Mouse (Mus musculus) mouse embryonic stem cell (cell line): ENCODE results near the gene Tra2a.
"Not testable (repeated sequence)": the region's sequence is repeated elsewhere in the genome, so short reads cannot be mapped to it uniquely, and the experiment has no call there.

Experiments
- in situ Hi-C, 2 experiments: fragments of 300-500 bp; cut with MboI; formaldehyde crosslinking; loops; 1 replicate in 1 of 2; 3 replicates in 1 of 2; pipeline ENCODE4 v1.14.3; 2019 to 2020; ENCODE audit warnings: low sequenced_read_pairs in 2 of 2, low pct_unique_long_range_greater_than_20kb in 1 of 2, mixed read lengths in 1 of 2; ENCODE audit not compliant: unreplicated experiment in 1 of 2

The Tra2a gene

DNA sequence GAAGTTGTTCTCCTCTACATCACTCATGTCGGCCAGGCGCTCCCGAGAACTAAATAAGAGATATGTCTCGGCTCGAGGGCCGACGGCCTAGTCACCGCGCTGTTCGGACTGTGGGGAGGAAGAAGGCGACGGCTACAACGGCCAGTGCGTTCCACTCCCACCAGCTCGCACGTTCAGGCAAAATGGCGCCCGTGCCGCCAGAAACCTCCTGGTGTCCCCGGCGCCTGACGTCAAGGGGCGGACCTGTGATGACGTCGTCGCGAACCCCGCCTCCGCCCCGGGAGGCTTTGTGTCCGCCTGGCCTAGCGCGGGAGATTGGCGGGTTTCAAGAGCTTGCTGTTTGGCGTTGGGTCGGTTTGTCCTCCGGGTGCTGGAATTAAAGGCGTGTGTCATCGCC, at the start of gene Tra2a:
Gene Tra2a, minus strand, starts transcription at position 187 of the 397 bp plus-strand sequence.
- in situ Hi-C loops = no loop called here

DNA sequence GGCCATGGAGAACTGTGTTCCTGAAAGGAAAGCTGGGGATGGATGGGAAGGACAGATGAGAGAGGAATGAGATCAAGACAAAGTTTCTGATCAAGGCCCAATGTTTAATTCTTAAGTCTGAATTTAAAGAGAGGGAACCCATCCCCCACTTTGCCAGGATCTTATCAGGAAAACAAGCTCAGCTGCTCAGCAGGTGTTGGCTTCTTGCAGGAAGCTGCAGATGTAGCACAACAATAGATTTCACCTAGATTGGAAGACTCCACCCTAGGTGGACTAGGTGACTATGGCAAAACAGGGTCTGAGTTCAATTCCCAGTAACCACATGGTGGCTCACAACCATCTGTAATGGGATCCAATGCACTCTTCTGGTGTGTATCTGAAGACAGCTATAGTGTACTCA, 34.5 kb upstream of the Tra2a start:
- in situ Hi-C loops = no loop called here

DNA sequence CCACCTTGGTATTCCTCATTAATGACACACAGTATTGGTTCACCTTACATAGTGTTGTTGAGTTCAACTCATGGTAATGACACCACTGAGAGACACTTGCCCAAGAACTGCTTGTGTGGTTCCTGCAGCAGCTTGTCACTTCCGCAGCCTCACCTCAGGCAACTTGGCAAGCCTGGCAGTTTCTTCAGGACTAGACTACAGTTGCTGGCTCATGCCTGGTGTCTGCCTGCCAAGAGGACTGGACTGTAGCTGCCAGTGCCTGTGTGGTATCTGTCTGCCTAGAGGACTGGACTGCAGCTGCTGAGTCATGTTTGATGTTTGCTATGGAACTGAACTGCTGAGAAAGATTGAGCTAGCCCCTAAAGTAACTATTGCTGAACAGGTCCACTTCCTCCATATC, 18.3 kb upstream of the Tra2a start:
- in situ Hi-C loops = no loop called here

DNA sequence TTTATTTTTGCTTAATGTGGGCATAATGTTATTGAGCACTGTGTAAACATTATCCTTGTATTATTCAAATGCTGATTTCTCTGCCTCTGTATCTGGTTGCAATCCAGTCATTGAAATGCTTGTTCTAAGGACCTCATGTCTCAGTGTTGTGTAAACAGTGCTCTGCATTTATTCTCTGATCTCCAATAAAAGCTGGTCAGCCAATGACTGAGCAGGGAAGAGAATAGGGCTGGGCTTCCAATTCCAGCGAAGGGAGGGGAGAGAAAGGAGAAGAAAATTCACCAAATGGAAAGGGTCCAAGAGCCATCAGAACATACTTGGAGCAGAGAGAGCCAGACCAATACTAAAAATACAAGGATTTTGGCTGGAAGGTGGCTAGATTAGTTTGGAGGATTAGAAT, 17.1 kb upstream of the Tra2a start:
- in situ Hi-C loops = no loop called here

DNA sequence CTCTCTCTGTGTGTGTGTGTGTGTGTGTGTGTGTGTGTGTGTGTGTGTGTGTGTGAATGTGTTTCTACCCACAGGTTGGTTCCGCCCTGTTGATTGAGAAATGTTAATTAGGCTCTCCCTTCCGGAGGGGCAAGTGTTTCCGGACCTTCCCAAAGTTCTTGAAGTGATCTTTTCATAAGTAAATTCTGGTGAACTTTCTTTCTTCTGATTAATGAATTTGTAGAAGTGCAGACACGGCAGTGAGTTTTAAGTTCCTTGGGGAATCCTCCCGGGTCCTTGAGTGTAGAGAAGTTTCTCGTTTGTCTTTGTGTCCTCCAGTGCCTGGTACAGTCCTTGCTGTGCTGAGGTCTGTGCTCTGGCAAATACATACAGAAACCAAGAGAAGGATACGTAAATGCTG, 11.5 kb upstream of the Tra2a start:
- in situ Hi-C loops = no loop called here

DNA sequence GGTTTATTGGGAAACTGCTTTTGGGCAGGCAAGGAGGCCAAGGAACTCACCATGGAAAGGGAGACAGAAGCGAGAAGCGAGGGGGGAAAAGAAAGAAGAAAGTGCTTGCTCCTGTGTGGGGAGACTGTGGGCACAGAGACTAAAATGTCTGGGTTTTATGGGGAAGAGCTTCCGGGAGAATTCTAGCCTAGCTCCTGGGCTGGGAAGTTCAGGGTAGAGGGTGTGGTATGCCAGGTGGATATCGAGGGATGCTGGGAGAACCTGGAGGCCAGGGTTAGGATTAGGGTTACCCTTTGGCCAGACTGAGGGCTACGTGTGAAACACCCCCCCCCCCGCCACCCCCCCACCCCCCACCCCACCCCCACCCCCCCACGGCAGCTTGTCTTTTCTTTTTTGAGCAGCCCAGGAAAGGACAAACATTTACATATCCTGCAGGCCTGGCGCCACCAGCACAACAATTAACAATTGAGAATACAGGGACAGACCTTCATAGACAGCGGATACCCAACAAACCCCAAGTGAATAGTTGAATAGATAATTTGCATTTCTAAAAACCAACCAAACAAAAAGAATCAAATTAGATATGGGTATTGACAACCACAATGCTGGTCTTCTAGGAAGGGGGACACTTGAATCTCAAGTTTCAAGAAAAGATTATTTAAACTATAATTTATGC, 10.7 kb upstream of the Tra2a start:
- in situ Hi-C loops = no loop called here

DNA sequence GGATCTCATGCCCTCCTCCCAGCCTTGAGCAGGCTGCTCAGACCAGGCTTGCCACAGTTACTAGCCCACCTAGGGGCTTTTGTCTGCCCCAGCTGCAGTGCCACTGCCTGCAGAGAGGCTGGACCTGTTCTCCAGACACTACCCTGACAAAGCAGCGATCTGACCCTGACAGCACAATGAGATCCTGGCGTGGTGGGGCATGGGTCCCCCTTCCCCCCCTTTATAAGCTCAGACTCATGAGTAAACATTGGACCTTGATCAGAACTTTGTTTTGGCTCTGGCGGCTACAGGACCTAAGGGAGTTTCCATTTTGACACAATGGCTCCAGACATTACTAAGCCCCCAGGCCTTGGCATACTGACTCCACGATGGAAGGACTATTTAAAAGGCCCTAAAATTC, 10.1 kb upstream of the Tra2a start:
- in situ Hi-C loops = no loop called here

DNA sequence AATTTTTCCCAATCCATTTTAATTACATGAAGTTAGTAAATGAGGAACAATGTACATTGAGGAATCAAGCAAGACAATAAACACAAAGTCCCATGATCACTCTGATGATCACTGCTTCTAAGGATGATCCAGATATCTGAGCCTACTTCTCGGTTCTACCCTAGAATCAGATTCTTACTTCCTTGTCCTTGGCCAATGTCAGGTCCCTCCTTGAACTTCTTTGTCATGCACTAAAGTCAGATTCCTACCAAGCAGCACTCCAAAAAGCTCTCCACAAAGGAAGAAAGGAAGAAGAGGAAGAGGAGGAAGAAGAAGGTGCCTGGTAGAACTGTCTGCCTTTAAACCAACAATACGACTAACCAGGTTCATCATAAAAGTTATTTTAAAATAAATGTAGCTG, 9.0 kb upstream of the Tra2a start:
- in situ Hi-C loops = no loop called here

DNA sequence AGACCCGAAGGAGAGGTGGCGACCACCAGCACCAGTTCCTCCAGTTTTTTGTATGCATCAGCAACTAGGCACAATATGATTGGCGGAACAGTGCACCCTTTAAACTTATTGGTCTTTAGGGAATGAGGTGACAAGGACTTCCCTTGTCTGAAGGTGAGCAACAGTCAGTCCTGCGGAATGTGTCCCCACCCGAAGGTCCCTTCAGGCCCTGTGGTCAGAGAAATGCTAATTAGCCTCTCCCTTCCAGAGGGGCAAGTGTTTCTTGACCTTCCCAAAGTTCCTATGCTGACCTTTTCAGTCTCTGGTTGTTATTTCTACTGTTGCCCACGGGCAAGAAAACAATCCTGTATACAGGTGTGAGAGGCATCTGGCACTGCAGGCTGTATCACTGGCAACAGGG, 8.0 kb upstream of the Tra2a start:
- in situ Hi-C loops = no loop called here

DNA sequence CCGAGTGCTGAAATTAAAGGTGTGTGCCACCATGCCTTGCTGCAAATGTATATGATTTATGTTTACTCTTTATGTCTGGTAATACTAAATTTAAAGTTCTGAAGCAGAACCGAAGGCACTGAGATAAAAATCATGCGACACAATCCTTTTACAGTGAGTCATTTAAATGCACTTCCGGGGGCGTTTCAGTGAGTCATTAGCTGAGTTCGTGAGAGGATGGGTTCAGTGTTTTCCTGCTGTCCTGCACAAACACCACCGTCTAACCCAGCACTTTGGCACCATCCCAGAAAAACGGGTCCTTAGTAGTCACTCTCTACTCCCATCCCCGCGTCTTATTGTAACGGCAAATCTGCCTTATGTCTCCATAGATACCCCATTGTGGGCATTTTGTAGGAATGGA, 6.1 kb upstream of the Tra2a start:
- in situ Hi-C loops = loop anchor here (5.0 kb wide), 3 partner anchors 47 to 87 kb away; partner anchors contain the start of gene Ccdc126 (in 1 of the 2)

DNA sequence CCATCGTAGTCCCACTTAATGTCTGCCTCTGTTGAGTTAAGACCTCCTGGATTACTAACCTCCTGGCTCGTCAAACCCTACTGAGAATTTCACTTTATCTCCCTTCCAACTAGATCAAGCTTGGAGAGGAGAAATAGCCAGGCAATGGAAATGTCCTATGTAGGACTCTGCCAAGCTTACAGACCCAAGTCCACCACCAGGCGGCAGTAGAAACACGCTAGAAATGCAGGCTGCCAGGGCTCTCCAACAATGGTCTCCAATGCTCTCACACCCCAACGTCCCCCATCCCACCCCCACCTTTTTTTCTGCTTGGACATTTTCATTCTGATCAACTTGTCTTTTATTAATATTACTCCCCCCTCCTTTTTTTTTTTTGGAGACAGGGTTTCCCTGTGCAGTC, 5.4 kb upstream of the Tra2a start:
- in situ Hi-C loops = loop anchor here (5.0 kb wide), 3 partner anchors 48 to 88 kb away; partner anchors contain the start of gene Ccdc126 (in 1 of the 2)

DNA sequence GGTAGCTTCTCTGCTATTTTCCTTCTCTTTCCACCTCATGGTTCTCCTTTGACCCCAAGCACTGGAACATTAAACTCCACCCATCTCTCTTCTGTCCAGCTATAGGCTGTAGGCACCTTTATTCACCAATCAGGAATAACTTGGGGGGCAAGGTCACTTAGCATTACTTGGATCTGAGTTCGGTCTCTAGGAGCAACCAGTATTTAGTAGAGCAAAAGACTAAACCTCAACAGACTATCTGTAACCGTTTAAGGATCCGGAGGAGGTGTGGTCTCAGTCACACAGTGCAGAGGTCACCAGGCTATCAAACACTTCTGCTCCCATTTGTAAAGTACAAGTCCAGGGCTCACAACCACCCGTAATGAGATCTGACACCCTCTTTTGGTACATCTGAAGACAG, 3.9 kb upstream of the Tra2a start:
- in situ Hi-C loops = loop anchor here (5.0 kb wide), 3 partner anchors 50 to 90 kb away; partner anchors contain the start of gene Ccdc126 (in 1 of the 2)

DNA sequence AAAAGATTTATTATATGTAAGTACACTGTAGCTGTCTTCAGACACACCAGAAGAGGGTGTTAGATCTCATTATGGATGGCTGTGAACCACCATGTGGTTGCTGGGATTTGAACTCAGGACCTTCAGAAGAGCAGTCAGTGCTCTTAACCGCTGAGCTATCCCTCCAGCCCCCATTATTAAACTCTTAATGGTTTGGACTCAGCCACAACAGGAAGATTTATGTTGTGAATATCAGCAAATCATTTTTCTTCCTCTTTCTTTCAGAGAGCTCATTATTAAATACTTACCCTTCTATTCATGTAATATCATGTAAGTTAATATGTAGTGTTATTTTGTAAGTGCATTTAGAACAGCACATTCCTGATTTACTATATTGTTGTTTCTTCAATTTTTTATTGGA, 1.4 kb upstream of the Tra2a start:
- in situ Hi-C loops = loop anchor here (5.0 kb wide), 3 partner anchors 52 to 92 kb away; partner anchors contain the start of gene Ccdc126 (in 1 of the 2)

DNA sequence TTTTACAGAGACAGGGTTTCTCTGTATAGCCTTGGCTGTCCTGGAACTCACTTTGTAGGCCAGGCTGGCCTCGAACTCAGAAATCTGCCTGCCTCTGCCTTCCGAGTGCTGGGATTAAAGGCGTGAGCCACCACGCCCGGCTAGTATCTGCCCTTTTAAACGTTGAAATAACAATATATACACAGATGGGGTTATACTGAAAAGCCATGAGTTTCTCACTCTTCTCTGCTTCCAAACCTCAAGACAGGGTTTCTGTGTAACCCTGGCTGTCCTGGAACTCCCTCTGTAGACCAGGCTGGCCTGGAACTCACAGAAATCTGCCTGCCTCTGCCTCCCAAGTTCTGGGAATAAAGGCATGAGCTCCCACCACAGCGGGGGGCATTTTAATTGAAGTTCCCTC, 613 bp upstream of the Tra2a start:
- in situ Hi-C loops = not testable (repeated sequence)

DNA sequence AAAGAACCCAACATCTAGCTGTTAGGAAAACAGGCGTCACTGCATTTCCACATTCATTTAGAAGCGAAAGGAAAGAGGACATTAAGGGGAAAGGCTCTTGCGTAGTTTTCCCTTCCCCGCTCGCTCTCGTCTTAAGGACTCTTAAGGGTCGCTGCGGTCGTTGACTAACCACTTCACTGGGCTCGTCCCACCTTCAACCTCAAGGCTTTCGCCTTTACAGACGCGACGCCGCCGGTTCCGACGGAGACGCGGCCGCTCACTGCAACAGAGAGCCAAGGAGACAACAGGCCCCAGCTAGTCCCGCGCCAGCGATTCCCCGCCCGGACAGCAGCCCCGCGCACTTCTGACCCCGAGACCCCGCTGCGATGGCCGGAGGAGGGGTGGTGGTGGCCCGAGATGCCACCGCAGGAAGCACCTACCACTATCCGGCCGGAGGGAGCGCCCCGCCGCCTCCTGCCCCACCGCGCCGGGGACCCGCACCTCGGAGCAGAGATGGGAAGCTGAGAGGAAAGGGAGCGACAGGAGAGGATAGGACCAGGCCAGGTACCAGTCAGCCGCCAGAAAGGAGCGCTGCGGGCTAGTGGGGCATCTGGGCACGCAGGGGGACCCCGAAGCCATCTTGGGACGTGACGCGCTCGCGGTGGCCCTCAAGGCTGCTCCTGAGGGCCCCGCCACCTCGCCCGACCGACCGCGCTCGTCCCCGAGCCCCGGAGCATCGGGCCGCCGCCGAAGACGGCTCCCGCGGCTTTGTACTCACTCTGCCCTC, 569 bp downstream of the Tra2a start:
- in situ Hi-C loops = no loop called here

DNA sequence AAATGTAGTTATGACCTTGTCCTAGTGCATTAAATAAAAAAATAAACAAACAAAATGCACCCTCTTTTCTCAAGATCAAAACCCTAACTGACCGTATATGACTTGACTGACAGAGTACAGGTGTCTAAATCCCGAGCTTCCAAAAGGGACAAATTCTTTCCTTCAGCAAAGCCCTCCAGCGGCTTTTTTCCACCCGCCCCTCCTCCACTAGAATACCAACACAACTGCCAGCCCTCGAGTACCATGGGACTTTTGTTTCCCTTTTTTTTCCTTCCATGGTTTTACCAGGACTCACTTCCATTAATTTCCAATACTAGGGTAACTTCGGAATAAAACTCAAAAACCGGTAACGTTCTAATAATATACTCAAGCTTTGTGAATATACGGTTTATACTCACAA, 1.4 kb downstream of the Tra2a start:
- in situ Hi-C loops = no loop called here

DNA sequence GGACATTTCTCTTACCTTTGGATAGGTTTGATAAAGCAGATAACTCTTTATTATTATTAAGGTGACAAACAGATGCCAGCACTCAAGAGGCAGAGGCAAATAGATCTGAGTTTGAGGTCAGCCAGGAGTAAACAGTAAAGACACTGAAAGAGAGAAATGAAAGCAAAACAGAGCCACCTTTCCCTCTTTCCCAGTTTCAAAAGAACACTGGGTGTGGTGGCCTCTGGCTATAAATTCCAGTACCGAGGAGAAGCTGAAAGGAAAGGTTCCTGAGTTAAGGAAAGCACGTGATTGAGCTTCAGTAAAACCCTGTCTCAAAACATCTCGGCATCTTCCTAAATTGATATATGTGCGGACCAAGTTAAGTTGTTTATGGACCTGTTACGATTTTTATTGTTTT, 4.1 kb downstream of the Tra2a start:
- in situ Hi-C loops = no loop called here

DNA sequence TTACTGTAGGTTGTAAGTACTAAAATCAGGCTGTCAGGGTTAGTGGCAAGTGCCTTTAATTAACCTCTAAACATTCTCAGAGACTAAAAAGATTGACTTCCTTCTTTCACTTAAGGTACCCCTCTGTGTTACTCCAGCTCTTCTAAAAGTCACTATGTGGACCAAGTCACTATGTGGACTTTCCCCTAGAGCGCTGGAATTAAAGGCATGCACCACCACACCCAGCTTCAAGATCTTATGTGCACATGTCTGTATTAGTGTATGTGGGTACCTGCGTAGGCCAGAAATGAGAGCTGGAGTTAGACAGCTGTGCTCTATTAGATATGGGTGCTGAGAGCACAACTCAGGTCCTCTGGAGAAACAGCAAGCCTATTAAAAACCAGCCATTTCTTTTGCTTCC, 6.0 kb downstream of the Tra2a start:
- in situ Hi-C loops = no loop called here

DNA sequence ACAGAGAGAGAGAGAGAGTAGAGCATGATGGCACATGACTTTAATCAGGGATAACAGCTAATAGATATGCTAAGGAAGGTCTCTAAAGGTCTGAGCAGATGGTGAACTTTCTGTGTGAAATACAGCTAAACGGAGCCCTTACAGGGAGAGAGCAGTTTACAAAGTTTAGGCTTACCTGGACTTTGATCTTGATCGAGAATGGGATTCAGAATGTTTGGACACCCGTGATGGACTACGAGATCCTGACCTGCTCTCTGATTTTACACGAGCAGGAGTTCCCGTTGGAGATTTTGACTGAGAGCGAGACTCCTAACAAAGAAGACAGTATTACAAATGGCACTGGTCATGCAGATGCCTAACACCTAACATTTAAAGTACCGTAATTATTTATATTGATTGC, 11.6 kb downstream of the Tra2a start:
- in situ Hi-C loops = no loop called here

DNA sequence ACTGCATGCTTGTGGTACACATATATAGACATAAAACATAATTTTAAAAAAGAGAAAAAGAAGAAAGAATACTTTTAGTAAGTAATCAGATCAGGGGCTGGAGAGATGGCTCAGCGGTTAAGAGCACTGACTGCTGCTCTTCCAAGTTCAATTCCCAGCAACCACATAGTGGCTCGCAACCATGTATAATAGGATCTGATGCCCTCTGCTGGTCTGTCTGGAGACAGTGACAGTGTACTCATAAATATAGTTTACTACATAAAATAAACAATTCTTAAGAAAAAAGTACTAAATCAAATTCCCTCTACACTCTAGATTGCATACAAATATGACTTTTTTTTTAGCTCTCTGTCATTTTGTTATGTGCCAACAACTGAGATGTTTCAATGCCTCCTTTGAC, 12.6 kb downstream of the Tra2a start:
- in situ Hi-C loops = no loop called here
